Mouse (Mus musculus) stomach, postnatal 0 days (tissue): Measurements from ENCODE around the gene Gmppa.

Source experiments
- CTCF ChIP-seq: IDR thresholded peaks from 2 replicates; pipeline ENCODE4 v1.5.1; 2016; ENCODE audit warnings: antibody characterized with exemption, low read depth, mild to moderate bottlenecking, moderate library complexity
- EP300 ChIP-seq: optimal IDR thresholded peaks from 2 replicates; pipeline ENCODE3; 2016; ENCODE audit warnings: antibody characterized with exemption

DNA sequence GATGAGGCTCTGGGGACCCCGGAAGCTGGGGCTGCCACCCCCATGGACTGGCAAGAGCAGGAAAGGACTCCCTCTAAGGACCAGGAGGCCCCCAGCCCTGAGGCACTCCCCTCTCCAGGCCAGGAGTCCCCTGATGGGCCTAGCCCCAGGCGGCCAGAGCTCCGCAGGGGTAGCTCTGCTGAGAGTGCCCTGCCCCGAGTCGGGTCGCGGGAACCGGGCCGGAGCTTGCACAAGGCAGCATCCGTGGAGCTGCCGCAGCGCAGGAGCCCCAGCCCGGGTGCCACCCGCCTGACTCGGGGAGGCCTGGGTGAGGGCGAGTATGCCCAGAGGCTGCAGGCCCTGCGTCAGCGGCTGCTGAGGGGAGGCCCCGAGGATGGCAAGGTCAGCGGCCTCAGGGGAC, 13.9 kb upstream of the Gmppa start:
- no peak for TF ChIP-seq CTCF
- TF ChIP-seq EP300 = no peak
